Mouse (Mus musculus) WW6 (cell line): ENCODE results near the gene Fbxl20.
"Not testable (repeated sequence)": the region's sequence is repeated elsewhere in the genome, so short reads cannot be mapped to it uniquely, and the experiment has no call there.

ENCODE experiments used
- DNase-seq: peaks from one replicate; pipeline ENCODE4 v3.0.0-alpha.2; 2013; ENCODE audit warnings: low read depth, low spot score

The Fbxl20 gene

DNA sequence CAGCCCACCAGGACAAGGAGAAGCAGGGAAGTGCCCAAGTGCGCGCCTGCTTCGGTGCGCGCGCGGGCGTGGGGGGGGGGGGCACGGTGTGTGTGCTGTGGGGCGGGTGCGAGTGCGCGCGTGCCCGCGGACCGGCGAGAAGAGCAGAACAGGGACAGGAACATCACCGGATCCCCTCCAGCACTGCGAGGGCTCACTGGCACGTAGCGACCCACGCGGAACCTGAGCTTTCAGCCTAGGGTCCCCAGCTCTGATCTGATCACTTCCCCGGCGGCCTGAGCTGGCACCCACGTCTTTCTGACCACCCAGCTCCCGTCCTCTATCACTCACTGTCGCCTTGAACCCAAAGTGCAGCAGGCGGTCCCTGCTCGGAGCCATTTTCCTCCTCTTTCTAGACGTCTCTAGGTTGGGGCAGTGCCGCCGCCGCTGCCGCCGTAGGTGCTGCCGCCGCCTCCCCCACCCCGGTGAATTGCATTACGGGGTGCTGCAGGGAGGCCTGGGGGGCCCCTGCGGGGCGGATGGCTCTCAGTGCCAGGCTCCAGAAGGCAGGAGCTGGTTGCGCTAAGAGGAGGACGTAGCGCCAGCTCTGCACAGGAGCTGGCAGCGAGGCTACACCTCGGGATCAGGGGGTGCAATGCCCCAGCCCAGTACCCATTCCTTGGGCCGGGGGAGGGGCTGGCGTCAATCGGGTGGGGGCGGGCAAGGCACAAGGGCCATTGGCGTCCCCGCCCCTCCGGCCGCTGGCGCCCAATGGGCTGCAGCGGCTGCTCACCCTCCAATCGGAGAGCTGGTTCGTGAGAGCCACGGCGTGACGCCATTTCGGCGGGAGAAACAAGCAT is at the start of gene Fbxl20:
Fbxl20 (minus strand) TSS at position 618 of the 839 bp plus-strand sequence.
- peak; percentile 96 for DNase-seq

DNA sequence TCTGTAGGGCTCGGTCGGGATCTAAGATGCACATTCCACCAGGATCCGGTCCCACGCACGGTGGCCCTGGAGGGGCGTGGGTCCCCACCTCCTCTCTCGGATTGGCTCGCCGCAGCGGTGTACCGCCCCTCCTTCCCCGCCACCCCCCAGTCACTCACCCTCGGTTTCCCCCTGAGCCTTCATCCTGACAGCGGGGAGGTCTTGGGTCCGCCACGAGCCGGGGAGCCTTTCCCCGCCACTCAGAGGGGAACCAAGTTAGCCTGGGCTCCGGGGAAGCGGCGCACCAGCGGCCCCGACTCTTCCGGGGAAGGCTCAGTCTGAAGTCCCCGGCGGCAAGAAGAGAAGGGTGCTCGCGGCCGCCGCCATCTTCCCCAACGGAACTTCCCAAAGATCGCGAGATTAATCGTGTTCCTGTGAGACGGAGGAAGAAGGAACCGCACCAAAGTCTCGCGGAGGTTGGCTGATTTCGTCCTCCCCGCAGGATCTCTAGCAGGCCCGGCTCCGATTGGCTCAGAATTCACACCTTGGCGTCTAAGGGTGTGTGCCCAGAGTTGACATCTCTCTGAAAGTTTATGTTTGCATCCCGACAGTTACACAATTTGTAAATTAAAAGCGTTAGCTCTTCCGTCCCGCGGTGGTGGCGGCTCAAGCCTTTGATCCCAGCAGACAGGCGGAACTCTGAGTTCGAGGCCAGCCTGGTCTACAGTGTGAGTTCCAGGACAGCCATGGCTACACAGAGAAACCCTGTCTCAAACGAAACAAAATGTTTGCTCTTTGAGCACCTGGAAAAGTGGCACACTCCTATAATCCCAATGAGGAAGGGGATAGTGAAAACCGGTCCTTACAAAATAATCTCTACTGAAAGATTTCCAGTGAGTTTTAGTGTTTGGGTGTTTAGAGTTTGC is 43.0 kb upstream of the Fbxl20 start, which contains the start of gene Med1:
Med1 (minus strand) TSS at position 393 of the 905 bp plus-strand sequence.
- DNase-seq: peak; percentile 99

GRCm38 (mm10) chr11:98190820-98191219 is 40.6 kb upstream of the Fbxl20 start:
- no peak for DNase-seq

DNA sequence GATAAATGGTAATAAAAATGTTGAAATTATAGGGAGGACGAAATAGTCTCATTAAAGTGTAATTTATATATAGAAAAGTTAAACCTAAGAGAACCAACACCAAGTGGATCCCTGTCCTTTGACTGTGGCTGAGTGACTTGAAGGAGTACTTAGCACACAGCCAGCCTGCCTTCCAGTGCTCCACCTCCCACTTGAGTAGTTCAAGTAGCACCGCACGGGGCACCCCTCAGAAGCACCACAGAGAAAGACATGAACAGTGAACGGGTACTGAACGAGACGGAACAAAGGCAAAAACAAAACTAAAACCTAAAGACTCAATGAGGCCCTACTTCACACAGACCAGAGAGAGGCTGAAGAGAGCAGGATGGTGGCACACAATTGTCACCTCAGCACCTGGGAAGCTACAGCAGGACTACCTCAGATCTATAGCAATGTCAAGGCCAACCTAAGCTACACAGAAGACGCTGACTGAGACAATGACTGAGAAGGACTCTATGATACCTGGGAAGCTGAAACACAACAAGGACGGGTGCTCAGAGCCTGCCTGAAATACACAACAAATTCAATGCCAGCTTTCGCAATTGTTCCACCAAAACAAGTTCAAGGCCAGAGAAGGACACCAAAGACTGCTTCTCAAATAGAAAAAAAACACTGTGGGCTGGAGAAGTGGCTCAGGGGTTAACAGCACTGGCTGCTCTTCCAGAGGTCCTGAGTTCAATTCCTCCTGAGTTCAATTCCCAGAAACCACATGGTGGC is 37.6 kb upstream of the Fbxl20 start:
- no peak for DNase-seq

DNA sequence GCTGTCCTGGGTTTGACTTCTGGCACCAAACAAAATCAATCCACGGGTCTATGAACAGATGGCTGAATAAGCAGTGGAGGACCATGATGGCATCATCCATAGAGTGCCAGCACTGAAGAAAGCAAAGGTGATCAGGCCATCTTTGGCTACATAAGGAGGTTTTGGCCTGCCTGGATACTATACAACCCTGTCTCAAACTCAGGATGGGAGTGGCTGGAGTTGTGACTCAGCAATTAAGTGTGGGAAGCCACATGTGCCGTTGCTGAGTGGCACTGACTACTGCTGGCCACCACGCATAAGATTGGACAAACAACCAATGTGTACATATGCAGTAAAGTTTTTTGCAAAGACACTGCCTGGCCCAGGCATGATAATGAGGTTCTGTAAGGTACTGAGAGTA is 31.9 kb upstream of the Fbxl20 start:
- DNase-seq: not testable (repeated sequence)

- no peak for DNase-seq
Measured at GRCm38 (mm10) chr11:98168400-98168799, 18.2 kb upstream of the Fbxl20 start.

DNA sequence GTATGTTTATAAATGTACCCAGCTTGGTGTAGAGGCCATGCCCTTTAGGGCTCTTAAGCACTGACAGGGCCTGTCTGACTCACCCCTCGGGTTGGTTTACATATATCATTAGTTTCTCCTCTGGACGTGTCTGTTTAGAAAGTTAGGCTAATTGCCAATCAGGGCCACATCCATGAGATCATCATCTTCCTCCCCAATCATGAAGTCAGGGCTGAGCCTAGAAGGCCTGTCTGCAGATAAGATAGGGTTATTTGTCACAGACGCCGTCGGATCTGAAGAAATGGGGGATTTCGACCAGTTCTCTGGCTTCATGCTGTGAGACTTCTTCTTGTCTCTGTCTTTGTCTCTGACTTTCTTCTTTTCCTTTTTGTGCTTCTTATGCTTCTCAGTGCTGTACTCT is 4.9 kb upstream of the Fbxl20 start:
- no peak for DNase-seq

DNA sequence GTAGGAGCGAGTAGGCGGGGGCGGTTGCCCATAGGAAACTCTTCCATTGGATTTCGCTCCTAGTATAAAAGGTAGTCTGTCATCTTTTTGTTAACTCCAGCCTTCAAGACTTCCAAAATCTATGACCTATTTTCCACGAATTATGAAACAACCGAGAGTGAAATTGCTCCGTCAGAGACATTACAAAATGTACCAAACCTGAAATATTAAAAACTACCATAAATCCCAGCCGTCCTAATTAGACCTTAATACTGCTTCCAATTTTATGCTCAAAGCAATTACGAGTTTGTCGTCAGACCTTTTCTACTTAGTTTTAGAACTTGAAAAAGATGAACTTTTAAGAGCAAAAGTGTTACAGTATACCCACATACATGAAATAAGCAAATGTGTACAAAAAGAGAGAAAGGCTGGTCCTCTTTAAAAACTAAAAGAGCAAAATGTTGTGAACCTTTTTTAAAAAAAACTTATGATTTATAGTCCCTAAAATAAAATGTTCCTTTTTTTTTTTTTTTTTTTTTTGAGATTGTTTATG is 488 bp upstream of the Fbxl20 start:
- no peak for DNase-seq

GRCm38 (mm10) chr11:98149304-98149750 is 876 bp downstream of the Fbxl20 start:
- peak; percentile 81 for DNase-seq

GRCm38 (mm10) chr11:98148551-98149301 is 1.5 kb downstream of the Fbxl20 start:
- DNase-seq: no peak

DNA sequence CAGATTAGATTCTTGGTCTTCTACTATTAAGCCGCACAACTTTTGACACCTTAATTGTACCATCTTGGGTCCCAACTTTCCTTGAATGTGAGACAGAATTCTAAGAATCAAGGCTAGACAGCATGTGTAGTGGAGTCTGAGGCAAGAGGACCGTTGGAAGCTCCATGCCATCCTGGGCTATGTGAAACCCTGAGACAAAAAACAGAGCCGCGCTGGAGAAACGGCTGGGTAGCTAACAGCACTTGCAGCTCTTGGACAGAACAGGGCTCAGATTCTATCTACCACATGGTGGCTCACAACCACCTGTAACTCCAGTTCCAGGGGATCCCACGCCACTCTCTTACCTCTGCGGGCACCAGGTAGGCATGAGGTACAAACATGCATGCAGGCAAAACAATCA is 4.3 kb downstream of the Fbxl20 start:
- no peak for DNase-seq

DNA sequence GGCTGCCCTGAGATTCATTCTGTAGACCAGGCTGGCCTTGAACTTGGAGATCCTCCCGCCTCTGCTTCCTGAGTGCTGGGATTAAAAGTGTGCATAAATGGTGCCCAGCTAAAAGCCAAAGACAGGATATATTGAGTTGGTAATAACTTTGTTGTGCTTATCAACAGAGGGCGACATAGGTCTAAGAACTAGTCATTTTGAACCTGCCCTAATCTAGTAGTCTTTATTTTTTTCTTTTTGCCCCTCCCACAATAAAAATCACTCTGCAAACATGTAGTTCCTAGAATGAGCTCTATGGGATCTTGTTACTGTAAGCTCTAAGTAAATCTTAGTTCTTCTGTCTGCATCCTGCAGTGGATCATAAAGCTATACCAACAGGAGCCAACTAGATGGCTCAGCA is 7.7 kb downstream of the Fbxl20 start:
- no peak for DNase-seq

DNA sequence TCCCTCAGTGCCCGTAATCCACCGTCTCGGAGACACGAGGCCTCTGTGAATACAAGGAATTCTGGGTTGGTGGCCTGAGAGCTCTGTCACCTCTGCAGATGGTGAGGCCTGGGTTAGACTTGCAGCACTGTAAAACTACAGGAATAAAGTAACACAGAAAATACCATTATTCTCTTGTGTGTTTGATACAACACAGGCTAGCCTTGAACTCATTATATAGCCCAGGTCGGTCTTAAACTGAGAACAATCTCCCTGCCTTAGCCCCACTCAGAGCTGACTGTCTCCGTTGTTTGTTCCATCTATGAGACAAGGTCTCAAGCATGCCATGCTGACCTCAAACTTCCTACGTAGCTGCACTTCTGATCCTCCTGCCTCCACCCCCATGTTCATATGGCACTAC is 11.3 kb downstream of the Fbxl20 start:
- no peak for DNase-seq

GRCm38 (mm10) chr11:98137836-98138235 is 12.4 kb downstream of the Fbxl20 start:
- DNase-seq: no peak

DNA sequence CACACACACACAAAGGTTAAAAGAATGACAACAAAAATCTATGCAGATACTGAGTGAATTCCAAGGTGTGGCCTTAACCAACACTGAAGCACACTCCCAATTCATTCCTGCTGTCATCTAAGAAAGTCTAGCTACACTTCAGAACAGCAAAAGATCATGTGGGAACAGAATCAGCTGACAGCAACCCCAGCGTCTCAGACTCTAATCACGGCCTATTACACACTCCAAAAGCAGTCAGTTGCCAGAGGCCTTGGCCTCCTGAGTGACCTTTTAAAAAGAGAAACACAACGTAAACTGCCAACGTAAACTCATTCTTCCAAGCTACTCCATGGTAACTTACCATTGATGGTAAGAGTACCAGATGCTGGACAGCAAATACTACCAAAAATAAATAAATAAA is 15.3 kb downstream of the Fbxl20 start:
- DNase-seq: no peak

DNA sequence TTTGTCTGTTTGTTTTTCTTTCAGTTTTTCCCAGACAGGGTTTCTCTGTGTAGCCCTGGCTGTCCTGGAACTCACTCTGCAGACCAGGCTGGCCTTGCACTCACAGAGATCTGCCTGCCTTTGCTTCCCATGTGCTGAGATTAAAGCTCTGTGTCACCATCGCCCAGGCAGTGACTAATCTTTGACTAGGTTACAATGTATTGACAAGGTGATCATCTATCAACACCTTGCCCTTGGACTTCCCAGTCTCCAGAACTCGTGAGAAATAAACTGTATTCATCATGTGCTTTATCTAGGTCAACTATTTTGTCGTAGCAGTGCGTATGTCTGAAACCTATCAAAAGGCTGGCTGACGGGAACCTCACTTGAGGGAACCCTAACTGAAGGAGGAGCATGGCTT is 26.8 kb downstream of the Fbxl20 start:
- no peak for DNase-seq

GRCm38 (mm10) chr11:98114363-98114762 is 35.8 kb downstream of the Fbxl20 start:
- DNase-seq: no peak

- no peak for DNase-seq
Measured at GRCm38 (mm10) chr11:98113504-98113903, 36.7 kb downstream of the Fbxl20 start.

- no peak for DNase-seq
Measured at GRCm38 (mm10) chr11:98109706-98110105, 40.5 kb downstream of the Fbxl20 start.

GRCm38 (mm10) chr11:98101332-98101731 is 48.9 kb downstream of the Fbxl20 start:
- DNase-seq: no peak

- no peak for DNase-seq
Measured at GRCm38 (mm10) chr11:98090583-98090982, 59.6 kb downstream of the Fbxl20 start.
